Mouse (Mus musculus) MEL (cell line): ENCODE data around the gene Rars. TPM values are rescaled to one million over a fixed set of nuclear protein-coding genes. Genes with fewer than 3 reads are reported as not detected.

Experiments
- DNase-seq: peaks from one replicate; pipeline ENCODE4 v3.0.0; 2011; ENCODE audit warnings: low read depth, low spot score
- H3K27ac ChIP-seq: 2 replicates; pipeline ENCODE4 v1.5.1; 2012; ENCODE audit warnings: low read depth, mild to moderate bottlenecking, control low read depth, low read length, moderate library complexity; ENCODE audit not compliant: control insufficient read depth
- H3K27me3 ChIP-seq, 2 experiments: fragments of 150-350 bp in 1 of 2; sonication (generic) in 1 of 2; 2 replicates each; pipeline ENCODE4 v1.6.1; 2012; ENCODE audit warnings: low read length in 2 of 2, mild to moderate bottlenecking in 2 of 2, improper control_type of control experiment in 1 of 2, moderate library complexity in 1 of 2; ENCODE audit not compliant: insufficient read depth in 2 of 2, control insufficient read depth in 1 of 2
- H3K36me3 ChIP-seq, 2 experiments: 2 replicates each; pipeline ENCODE4 v1.6.1; 2012 to 2014; ENCODE audit warnings: low read length in 2 of 2, improper control_type of control experiment in 1 of 2, inconsistent platforms in 1 of 2, mild to moderate bottlenecking in 1 of 2; ENCODE audit not compliant: insufficient read depth in 2 of 2, control insufficient read depth in 1 of 2
- H3K4me1 ChIP-seq, 2 experiments: fragments of 150-350 bp in 1 of 2; sonication (generic) in 1 of 2; 2 replicates each; pipeline ENCODE4 v1.6.1; 2012; ENCODE audit warnings: low read length in 2 of 2, improper control_type of control experiment in 1 of 2, mild to moderate bottlenecking in 1 of 2; ENCODE audit not compliant: insufficient read depth in 2 of 2, control insufficient read depth in 1 of 2
- H3K4me3 ChIP-seq, 2 experiments: fragments of 150-350 bp in 1 of 2; sonication (generic) in 1 of 2; 2 replicates each; pipeline ENCODE4 v1.5.1; 2012; ENCODE audit warnings: low read depth in 2 of 2, low read length in 2 of 2, mild to moderate bottlenecking in 2 of 2, moderate library complexity in 2 of 2, control low read depth in 1 of 2, improper control_type of control experiment in 1 of 2; ENCODE audit not compliant: control insufficient read depth in 1 of 2, insufficient read depth in 1 of 2
- H3K79me2 ChIP-seq: 2 replicates; pipeline ENCODE4 v1.6.1; 2012; ENCODE audit warnings: mild to moderate bottlenecking, low read length, moderate library complexity; ENCODE audit not compliant: control insufficient read depth, poor library complexity, insufficient read depth
- H3K9ac ChIP-seq: 2 replicates; pipeline ENCODE4 v1.6.1; 2012; ENCODE audit warnings: low read depth, mild to moderate bottlenecking, control low read depth, low read length, moderate library complexity; ENCODE audit not compliant: control insufficient read depth, poor library complexity, severe bottlenecking
- H3K9me3 ChIP-seq: fragments of 150-350 bp; sonication (generic); replicated peaks from 2 replicates; pipeline ENCODE4 v1.6.1; 2012; ENCODE audit warnings: mild to moderate bottlenecking, low read length, improper control_type of control experiment, moderate library complexity; ENCODE audit not compliant: insufficient read depth
- ELF1 ChIP-seq: IDR thresholded peaks from 2 replicates; pipeline ENCODE4 v1.6.1; 2014; ENCODE audit warnings: low read depth, mild to moderate bottlenecking, inconsistent platforms, low read length, improper control_type of control experiment, moderate library complexity
- EP300 ChIP-seq, 2 experiments: IDR thresholded peaks; 2 replicates each; pipeline ENCODE4 v1.6.1; 2011; ENCODE audit warnings: improper control_type of control experiment in 2 of 2, low read length in 2 of 2, low read depth in 1 of 2, mild to moderate bottlenecking in 1 of 2
- GABPA ChIP-seq: IDR thresholded peaks from 2 replicates; pipeline ENCODE4 v1.6.1; 2012; ENCODE audit warnings: low read depth, mild to moderate bottlenecking, inconsistent platforms, low read length, improper control_type of control experiment, moderate library complexity
- HCFC1 ChIP-seq: IDR thresholded peaks from 2 replicates; pipeline ENCODE4 v1.6.1; 2012; ENCODE audit warnings: low read depth, mild to moderate bottlenecking, inconsistent platforms, low read length, improper control_type of control experiment, moderate library complexity
- MAFK ChIP-seq: IDR thresholded peaks from 2 replicates; pipeline ENCODE4 v1.6.1; 2011; ENCODE audit warnings: low read depth, mild to moderate bottlenecking, low read length, improper control_type of control experiment, borderline replicate concordance
- MAX ChIP-seq: IDR thresholded peaks from 2 replicates; pipeline ENCODE4 v1.6.1; 2011; ENCODE audit warnings: low read length, improper control_type of control experiment
- MEF2A ChIP-seq: IDR thresholded peaks from 2 replicates; pipeline ENCODE4 v1.6.1; 2014; ENCODE audit warnings: low read depth, mild to moderate bottlenecking, inconsistent platforms, low read length, improper control_type of control experiment; ENCODE audit not compliant: poor library complexity, insufficient replicate concordance, severe bottlenecking; ENCODE audit errors: extremely low read depth
- MXI1 ChIP-seq: IDR thresholded peaks from 2 replicates; pipeline ENCODE4 v1.6.1; 2011; ENCODE audit warnings: mild to moderate bottlenecking, low read depth, low read length, improper control_type of control experiment
- MYB ChIP-seq: IDR thresholded peaks from 2 replicates; pipeline ENCODE4 v1.6.1; 2011; ENCODE audit warnings: mild to moderate bottlenecking, low read depth, low read length, improper control_type of control experiment
- MYC ChIP-seq: IDR thresholded peaks from 2 replicates; pipeline ENCODE4 v1.6.1; 2011; ENCODE audit warnings: low read depth, mild to moderate bottlenecking, low read length, improper control_type of control experiment, moderate library complexity
- NELFE ChIP-seq: IDR thresholded peaks from 2 replicates; pipeline ENCODE4 v1.6.1; 2011; ENCODE audit warnings: low read depth, low read length, improper control_type of control experiment
- POLR2AphosphoS5 ChIP-seq: IDR thresholded peaks from 2 replicates; pipeline ENCODE4 v1.6.1; 2012; ENCODE audit warnings: low read depth, borderline replicate concordance, mild to moderate bottlenecking, inconsistent platforms, low read length, moderate library complexity, mixed read lengths
- RCOR1 ChIP-seq: IDR thresholded peaks from 2 replicates; pipeline ENCODE4 v1.6.1; 2012; ENCODE audit warnings: low read depth, mild to moderate bottlenecking, inconsistent platforms, low read length, improper control_type of control experiment
- SIN3A ChIP-seq: IDR thresholded peaks from 2 replicates; pipeline ENCODE4 v1.6.1; 2012; ENCODE audit warnings: low read length, improper control_type of control experiment, inconsistent platforms
- SMC3 ChIP-seq: IDR thresholded peaks from 2 replicates; pipeline ENCODE4 v1.6.1; 2011; ENCODE audit warnings: low read depth, low read length, improper control_type of control experiment
- TAL1 ChIP-seq: IDR thresholded peaks from 2 replicates; pipeline ENCODE4 v1.6.1; 2012; ENCODE audit warnings: mild to moderate bottlenecking, inconsistent platforms, low read length, moderate library complexity, mixed read lengths
- TCF12 ChIP-seq: IDR thresholded peaks from 2 replicates; pipeline ENCODE4 v1.6.1; 2014; ENCODE audit warnings: low read depth, mild to moderate bottlenecking, inconsistent platforms, low read length, improper control_type of control experiment, moderate library complexity
- USF1 ChIP-seq: IDR thresholded peaks from 2 replicates; pipeline ENCODE4 v1.6.1; 2014; ENCODE audit warnings: low read depth, mild to moderate bottlenecking, inconsistent platforms, low read length, improper control_type of control experiment, moderate library complexity
- USF2 ChIP-seq, 2 experiments: IDR thresholded peaks; 2 replicates each; pipeline ENCODE4 v1.6.1; 2011 to 2012; ENCODE audit warnings: improper control_type of control experiment in 2 of 2, low read length in 2 of 2, borderline replicate concordance in 1 of 2, inconsistent platforms in 1 of 2, low read depth in 1 of 2, mild to moderate bottlenecking in 1 of 2; ENCODE audit not compliant: insufficient read depth in 1 of 2
- ZC3H11A ChIP-seq: IDR thresholded peaks from 2 replicates; pipeline ENCODE4 v1.6.1; 2012; ENCODE audit warnings: low read depth, mild to moderate bottlenecking, inconsistent platforms, low read length, improper control_type of control experiment
- ZKSCAN1 ChIP-seq: IDR thresholded peaks from 2 replicates; pipeline ENCODE4 v1.6.1; 2012; ENCODE audit warnings: low read depth, mild to moderate bottlenecking, inconsistent platforms, low read length, improper control_type of control experiment, moderate library complexity
- ZMIZ1 ChIP-seq: IDR thresholded peaks from 2 replicates; pipeline ENCODE4 v1.6.1; 2012; ENCODE audit warnings: low read depth, mild to moderate bottlenecking, inconsistent platforms, low read length, improper control_type of control experiment, moderate library complexity
- polyA plus RNA-seq, 2 experiments: library from polyadenylated mRNA; stranded (reverse) in 1 of 2; unstranded in 1 of 2; fragments of >175 nt in 1 of 2; fragments of >200 nt in 1 of 2; gene quantifications; 2 replicates each; pipeline versions ENCODE4 v1.2.1 to v1.2.4; 2012; ENCODE audit warnings: low replicate concordance in 2 of 2, low read depth in 1 of 2; ENCODE audit not compliant: insufficient read length in 2 of 2, insufficient read depth in 1 of 2, missing spikeins in 1 of 2
- total RNA-seq: library from RNA; depleted of rRNA; stranded (reverse); fragments of 300-350 nt; gene quantifications from 2 replicates; pipeline ENCODE4 v1.2.3, GENCODE M21; 2012

The Rars gene
- total and polyA plus RNA-seq, 3 experiments = 193 to 396 (median 251) TPM

DNA sequence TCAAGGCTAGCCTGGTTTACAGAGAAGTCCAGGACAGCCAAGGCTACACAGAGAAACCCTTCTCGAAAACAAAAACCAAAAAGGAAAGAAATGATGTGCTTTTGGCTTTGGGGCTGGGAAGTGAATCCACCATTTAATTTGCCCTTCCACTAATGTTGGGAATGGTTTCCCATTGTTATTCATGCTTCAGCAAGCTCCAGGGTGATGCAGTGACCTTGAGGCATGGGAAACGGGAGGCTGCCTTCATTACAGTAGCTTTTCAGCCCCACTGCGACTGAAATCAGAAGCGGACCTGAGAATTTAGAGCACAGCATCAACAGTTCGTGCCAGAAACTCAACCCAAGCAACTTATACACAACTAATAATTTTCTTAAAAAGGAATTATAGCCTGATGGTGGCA is 33.0 kb downstream of the Rars start:
- Histone ChIP-seq H3K27me3 (no peaks in the 10 kb centered on the region), H3K27ac (no peak overlapping the region), H3K9me3 (no peaks in the 10 kb centered on the region), H3K4me1 (no peaks in the 10 kb centered on the region), H3K4me3 (no peak overlapping the region), H3K36me3 (no peaks in the 10 kb centered on the region), H3K9ac (no peak overlapping the region), H3K79me2 (no peaks in the 10 kb centered on the region)
- DNase-seq = no peak
- TF ChIP-seq TCF12 = no peak
- TF ChIP-seq MAFK = no peak
- TF ChIP-seq ZC3H11A = no peak
- no peak for TF ChIP-seq GABPA
- TF ChIP-seq MXI1 = no peak
- TF ChIP-seq USF2 (IDR thresholded peaks at IDR 0.05; ENCODE audit: borderline replicate concordance in 1 of 2, insufficient read depth in 1 of 2, low read depth in 1 of 2, low read length in 2 of 2) = no peak
- TF ChIP-seq RCOR1 = no peak
- TF ChIP-seq MYC = no peak
- TF ChIP-seq MEF2A = no peak
- TF ChIP-seq EP300 (IDR thresholded peaks at IDR 0.05; ENCODE audit: low read depth in 1 of 2, low read length in 2 of 2) = no peak
- no peak for TF ChIP-seq ELF1
- TF ChIP-seq POLR2AphosphoS5 = no peak
- no peak for TF ChIP-seq USF1
- TF ChIP-seq NELFE = no peak
- TF ChIP-seq ZMIZ1 = no peak
- TF ChIP-seq TAL1 = no peak
- no peak for TF ChIP-seq MYB
- no peak for TF ChIP-seq HCFC1
- no peak for TF ChIP-seq SMC3
- no peak for TF ChIP-seq ZKSCAN1

DNA sequence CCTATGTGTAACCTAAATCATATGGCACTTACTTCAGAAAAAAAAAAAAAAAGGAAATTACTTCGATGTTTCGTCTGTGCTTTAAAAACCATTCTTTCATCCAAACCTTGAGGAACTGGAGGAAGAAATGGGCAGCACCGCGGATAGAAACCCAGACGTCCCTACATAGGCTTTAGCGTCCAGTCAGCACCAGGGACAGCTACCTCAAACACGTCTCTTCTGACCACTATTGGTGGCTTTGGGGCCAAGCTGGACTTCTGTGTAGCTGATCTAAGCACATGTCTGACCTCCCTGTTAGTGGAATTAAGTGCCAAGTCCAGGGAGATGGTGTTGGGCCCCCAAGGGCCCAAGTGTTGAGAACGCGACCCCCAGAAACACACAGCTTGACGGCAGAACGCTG is 35.4 kb downstream of the Rars start, which contains the start of gene Fbll1:
Gene Fbll1 (minus strand): TSS at position 11 of the 400 bp plus-strand sequence.
- Histone ChIP-seq H3K9me3 (no peaks in the 10 kb centered on the region), H3K36me3 (no peaks in the 10 kb centered on the region), H3K79me2 (no peaks in the 10 kb centered on the region), H3K27me3 (no peaks in the 10 kb centered on the region), H3K9ac (no peak within 1 kb of the TSS), H3K4me3 (no peak within 1 kb of the TSS), H3K27ac (no peak within 1 kb of the TSS), H3K4me1 (no peaks in the 10 kb centered on the region)
- no peak for TF ChIP-seq MAX
- TF ChIP-seq SIN3A = 0 out of 2 replicates have a peak, but pooled peaks have one; percentile 26
- peak; percentile 35 for DNase-seq
